Mouse (Mus musculus) lung, postnatal 0 days (tissue): Measurements from ENCODE around the gene Ccdc73.

Experiments used
- CTCF ChIP-seq: IDR thresholded peaks from 2 replicates; pipeline ENCODE4 v1.5.1; 2016; ENCODE audit warnings: antibody characterized with exemption, mild to moderate bottlenecking
- EP300 ChIP-seq: IDR thresholded peaks from 2 replicates; pipeline ENCODE4 v1.6.1; 2016; ENCODE audit warnings: antibody characterized with exemption, mild to moderate bottlenecking, control low read depth

DNA sequence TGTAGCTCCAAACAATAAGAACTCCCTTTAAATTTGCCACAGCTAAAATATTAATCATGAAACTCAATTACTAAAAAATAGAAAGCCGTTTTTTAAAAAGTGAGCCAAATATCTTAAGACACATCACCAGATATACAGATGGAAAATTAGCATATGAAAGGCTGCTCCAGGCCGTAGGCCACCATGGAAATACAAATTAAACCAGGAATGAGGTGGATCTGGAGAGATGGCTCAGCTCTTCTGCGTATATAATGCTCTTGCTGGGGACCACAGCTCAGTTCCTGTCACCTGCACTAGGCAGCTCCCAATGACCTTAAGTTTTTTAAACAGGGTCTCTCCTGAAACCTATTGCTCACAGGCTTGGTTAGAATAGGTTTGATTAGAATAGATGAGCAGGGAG is 166.5 kb downstream of the Ccdc73 start:
- TF ChIP-seq CTCF = no peak
- TF ChIP-seq EP300 = no peak
